Mouse (Mus musculus): ENCODE measurements around the gene Plvap.
A peak's percentile ranks its signal among the peaks of the same experiment; 100 is the strongest.
"Not testable (repeated sequence)": the region's sequence is repeated elsewhere in the genome, so short reads cannot be mapped to it uniquely, and the experiment has no call there.

The Plvap gene

DNA sequence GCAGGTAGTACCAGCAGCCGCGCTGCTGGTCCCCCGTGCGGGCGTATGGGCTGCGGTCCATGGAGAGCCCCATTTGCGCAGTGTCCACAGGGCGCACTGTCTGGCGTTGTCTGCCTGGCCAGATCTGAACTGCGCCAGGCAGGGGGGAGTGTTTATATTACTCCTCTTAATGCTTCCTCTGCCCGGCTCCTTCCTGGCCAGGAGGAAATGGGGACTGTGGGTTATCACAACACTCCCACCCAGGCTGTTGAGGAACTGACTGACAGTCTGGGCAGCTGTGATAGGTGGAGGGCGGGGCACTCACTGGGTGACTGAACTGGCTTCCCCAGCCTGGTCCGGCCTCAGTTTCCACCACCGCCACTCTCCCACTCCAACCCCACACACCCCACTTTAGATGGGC lies at the start of gene Plvap:
TSS of gene Plvap (minus strand) at position 109 of the 400 bp plus-strand sequence.
- DNase-seq (ENCODE audit: inconsistent age in 2 of 2, low spot score in 1 of 2), result peak in 1 of 2 experiments; percentile 64

DNA sequence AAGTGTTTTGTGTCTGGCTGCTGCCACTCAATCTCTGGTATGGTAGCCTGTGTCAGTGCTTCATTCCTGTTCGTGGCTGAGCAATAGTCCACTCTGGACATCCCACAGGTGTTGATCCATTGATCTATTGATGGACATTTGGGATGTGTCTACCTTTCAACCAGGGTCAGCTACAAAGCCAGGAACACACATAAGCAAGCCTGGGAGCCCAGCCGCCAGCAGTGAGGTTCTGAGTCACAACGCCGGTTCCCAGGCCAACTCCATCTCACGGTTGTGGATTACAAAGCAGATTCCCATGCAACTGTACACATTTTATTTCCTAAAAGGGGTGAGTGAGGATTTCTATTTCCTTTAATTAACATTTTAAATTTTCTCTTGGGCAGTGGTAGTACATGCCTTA lies 49.2 kb upstream of the Plvap start:
- DNase-seq (ENCODE audit: inconsistent age in 2 of 2, low spot score in 1 of 2), result peak in 1 of 2 experiments; percentile 78

- DNase-seq (ENCODE audit: inconsistent age in 2 of 2, low spot score in 1 of 2), result no peak
These were observed 48.5 kb upstream of the Plvap start for GRCm38 (mm10) chr8:71560071-71560470.

DNA sequence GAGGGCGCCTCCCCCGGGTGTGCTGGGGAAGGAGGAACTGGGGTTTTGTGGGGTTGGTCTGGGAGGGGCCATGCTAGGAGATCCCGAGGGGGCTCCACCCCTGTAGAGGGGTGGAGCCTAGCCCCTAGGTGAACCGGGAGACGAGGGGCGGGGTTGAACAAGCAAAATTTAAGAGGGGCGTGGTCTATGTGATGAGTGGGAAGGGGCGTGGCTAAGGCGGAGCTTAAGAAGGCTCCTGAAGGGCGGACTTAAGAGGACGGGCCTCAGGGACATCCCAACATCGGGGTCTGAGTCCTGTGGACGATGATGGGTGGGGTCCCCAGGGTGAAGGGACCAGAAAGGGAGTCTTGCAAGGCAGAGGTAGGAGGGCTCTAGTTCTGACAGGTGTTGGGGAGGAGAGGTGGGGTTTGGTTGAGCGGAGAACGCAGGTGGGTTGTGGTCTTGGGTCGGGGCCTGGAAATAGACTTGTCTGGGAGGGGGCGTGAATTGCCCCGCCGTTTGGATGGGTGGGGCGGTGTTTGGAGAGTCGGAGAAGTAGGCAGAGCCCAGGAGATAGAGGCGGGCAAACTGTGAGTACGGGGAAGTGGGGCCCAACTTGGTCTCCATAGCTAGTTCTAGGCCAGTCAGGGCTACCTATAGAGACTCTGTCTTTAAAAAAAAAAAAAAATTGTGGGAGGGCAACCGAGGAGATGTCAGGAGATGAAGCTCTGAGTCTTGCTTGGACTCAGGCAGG lies 47.6 kb upstream of the Plvap start:
- peak; percentile 90 to 96 for DNase-seq (ENCODE audit: inconsistent age in 2 of 2, low spot score in 1 of 2)

DNA sequence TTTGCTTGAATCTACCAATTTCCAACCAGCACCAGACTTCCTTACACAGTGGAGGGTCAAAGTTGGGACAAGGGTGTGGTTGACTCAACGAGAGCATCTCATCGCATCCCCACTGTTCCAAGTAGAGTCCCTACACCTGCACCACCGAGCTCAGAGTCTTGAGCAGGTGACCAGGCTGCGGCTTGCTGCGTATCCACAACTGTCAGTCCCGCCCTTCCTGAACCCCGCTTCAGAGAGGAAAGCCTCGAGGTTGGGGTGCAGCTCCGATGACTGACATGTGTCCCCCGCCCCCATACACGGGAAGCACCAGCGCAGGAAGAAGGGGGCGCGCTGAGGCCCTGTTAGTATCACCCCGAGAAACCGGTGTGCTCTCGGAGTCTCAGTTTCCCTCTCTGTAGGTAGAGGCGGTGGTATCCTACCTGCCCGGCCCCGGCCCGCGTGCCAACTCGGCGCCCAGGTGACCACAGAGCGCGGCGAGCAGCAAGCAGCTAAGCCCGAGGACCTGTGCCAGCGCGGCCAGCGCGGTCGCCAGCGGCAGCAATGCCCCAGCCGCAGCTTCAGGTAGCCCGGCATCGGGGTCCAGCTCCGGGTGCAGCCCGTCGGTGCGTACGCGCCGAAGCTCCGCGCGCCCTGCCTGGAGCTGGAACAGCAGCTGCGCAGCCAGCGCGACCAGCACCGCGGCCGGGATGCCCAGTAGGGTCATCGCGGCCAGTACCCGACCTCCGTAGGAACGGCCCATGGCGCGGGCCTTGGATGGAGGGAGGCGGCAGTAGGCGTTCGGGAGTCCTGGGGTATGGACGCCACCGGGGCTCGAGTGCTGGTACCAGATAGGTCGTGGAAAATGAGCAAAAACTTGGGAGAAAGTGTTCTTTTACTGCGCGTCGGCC lies 46.8 kb upstream of the Plvap start, which contains the start of gene Tmem221:
TSS of gene Tmem221 (minus strand) at position 801 of the 887 bp plus-strand sequence.
- peak in 1 of 2 experiments; percentile 49 for DNase-seq (ENCODE audit: inconsistent age in 2 of 2, low spot score in 1 of 2)

GRCm38 (mm10) chr8:71554644-71555043 lies 43.1 kb upstream of the Plvap start:
- no peak for DNase-seq (ENCODE audit: inconsistent age in 2 of 2, low spot score in 1 of 2)

DNA sequence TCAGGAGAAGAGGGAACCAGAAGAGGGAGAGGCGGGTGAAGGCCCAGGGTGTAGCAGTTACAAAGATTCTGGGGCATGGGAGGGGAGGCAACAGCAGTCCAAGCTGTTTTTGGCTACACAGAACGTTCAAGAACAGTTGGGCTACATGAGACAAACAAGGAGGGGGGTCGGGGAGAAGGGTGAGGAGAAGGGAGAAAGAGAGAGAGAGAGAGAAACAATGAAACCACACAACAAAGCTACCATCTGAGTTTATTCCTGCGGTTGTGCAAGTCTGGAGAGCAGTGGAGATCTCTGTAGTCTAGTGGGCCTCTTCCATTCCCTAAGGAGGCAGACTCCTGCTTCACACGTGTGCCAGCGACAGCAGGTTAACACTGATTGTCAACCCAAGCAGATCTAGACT lies 42.4 kb upstream of the Plvap start:
- no peak for DNase-seq (ENCODE audit: inconsistent age in 2 of 2, low spot score in 1 of 2)

DNA sequence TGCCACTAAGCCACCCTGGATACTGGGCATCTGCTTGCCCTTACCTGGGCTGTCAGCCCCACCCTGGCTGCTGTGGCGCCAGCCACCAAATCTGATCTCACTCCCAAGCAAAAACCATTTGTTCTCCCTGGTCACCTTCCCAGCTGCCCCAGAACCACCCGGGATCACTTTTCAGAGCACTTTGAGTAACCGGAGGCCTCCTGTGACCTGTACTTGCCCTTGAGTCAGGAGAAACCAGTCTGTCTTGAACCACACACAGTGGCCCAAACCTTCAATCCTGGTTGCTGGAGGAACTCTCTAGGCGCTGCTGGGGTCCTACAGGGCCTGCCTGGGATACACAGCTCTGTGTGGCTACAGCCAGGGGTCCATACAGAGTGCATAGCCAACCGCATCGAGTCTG lies 41.2 kb upstream of the Plvap start:
- no peak for DNase-seq (ENCODE audit: inconsistent age in 2 of 2, low spot score in 1 of 2)

DNA sequence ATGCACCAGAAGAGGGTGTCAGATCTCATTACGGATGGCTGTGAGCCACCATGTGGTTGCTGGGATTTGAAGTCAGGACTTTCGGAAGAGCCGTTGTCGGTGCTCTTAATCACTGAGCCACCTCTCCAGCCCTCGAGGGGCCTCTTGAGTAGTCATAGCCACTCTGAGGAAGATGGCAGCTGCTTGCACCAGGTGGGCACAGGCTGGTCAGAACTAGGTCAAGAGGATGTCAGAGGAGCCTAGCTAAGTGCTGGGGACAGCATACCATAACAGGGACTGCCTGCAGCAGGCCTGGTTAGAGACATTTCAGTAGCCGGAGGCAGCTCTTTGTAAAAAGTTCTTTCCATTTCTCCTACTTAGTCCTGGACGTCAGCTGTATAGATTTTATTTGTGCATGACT lies 39.2 kb upstream of the Plvap start:
- no peak for DNase-seq (ENCODE audit: inconsistent age in 2 of 2, low spot score in 1 of 2)

DNA sequence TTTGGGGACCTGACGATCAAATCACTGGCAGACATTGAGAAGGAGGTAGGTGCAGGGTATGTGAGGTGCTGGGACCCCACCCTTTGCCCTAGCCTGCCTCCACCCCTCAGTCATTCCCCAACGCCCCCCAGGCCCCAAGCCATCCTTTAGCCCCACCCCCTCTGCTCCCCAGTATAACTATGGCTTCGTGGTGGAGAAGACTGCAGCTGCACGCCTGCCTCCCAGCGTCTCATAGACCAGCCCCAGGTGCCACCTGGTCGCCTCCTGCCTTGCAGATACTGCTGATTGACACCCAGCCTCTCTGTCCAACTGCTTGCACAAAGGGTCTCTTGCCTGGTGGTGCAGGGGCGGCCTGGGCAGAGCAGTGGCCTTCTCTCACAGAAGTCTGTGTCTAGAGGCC lies 36.0 kb upstream of the Plvap start:
- DNase-seq (ENCODE audit: inconsistent age in 2 of 2, low spot score in 1 of 2), result no peak

- DNase-seq (ENCODE audit: inconsistent age in 2 of 2, low spot score in 1 of 2), result no peak
These were observed 33.5 kb upstream of the Plvap start for GRCm38 (mm10) chr8:71545053-71545452.

DNA sequence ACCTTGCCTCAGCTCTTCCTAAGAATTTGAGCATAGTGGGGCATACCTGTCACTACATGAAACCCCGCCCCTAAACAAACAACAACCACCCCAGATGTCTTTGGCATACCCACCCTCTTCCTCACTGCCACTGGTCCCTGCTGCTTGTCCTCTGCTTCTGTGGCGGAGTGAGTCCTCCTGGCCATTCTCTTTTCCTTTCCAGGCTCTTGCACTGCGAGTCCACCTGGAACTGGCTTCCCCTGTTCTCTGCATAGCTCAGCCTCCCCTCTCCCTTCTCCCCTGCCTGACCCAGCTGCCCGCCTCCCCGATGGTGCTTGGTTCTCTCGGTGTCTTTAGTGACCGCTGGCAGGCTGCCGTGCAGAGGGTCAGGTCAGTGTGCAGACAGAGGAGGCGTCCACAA lies 32.2 kb upstream of the Plvap start:
- DNase-seq (ENCODE audit: inconsistent age in 2 of 2, low spot score in 1 of 2), result no peak

GRCm38 (mm10) chr8:71542632-71543343 lies 31.2 kb upstream of the Plvap start, which contains the start of gene Mvb12a:
Gene Mvb12a, plus strand, starts transcription at chr8:71542922.
- peak; percentile 98 to 99 for DNase-seq (ENCODE audit: inconsistent age in 2 of 2, low spot score in 1 of 2)

- peak; percentile 92 to 98 for DNase-seq (ENCODE audit: inconsistent age in 2 of 2, low spot score in 1 of 2)
These were observed 25.7 kb upstream of the Plvap start, which contains the start of gene Bst2 for GRCm38 (mm10) chr8:71537028-71537867. Gene Bst2, minus strand, starts transcription at chr8:71537456.

DNA sequence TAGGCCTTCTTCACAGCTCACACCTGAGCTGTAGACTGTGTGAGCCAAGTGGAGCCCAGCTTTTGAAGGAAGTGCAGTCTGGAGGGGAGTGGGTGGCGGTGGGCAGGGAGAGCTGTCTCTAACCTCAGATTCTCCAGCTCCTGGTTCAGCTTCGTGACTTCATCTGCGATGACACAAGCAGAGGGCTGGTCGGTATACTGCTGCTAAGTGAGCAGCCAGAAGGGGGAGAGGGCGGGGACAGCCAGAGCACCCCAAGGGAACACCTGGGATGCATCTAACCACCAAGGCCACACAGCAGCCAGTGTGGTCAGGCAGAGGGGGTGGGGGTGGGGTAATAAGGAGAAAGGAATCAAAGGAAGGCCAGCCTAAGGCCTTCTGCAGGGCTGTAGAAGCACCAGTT lies 24.1 kb upstream of the Plvap start:
- no peak for DNase-seq (ENCODE audit: inconsistent age in 2 of 2, low spot score in 1 of 2)

DNA sequence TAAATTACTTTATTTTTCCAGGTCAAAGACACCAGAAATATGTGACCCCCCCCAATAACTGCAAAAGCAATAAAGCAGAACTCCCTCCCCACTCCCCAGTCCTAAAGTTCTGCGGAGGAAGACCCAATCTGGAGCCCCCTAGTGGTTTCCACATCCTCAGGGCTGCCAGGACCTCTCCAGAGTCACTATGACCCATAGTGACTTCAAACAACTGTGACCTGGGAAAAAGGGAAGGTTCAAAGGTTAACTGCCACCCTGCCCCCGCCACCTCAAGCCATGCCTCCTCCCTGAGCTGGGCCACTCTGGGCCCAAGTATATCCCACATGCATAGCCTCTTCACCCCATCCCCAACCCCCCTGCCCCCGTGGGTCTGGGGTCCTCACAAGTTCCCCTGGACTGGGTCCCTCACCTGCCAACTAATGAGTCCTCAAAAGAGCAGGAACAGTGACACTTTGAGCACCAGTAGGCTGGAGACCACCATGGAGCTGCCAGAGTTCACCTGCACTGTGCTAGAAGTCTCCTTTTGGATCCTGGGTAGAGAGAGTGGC lies 22.8 kb upstream of the Plvap start:
- DNase-seq (ENCODE audit: inconsistent age in 2 of 2, low spot score in 1 of 2), result no peak

GRCm38 (mm10) chr8:71530735-71531467 lies 19.3 kb upstream of the Plvap start:
- not testable (repeated sequence) for DNase-seq (ENCODE audit: inconsistent age in 2 of 2, low spot score in 1 of 2)

GRCm38 (mm10) chr8:71528362-71529073 lies 17.0 kb upstream of the Plvap start:
- no peak for DNase-seq (ENCODE audit: inconsistent age in 2 of 2, low spot score in 1 of 2)
